Mouse (Mus musculus) lung, embryonic 14.5 days (tissue): ENCODE results near the gene Fank1. TPM values are rescaled to one million over a fixed set of nuclear protein-coding genes. Genes with fewer than 3 reads are reported as not detected.

Experiments
- ATAC-seq: fragments of 200-750 bp; cut with Nextera tagmentation; 2 replicates; pipeline ENCODE4 v1.8.0; 2017; ENCODE audit warnings: mild to moderate bottlenecking, moderate TSS enrichment, moderate library complexity; ENCODE audit not compliant: insufficient read depth
- DNase-seq: peaks from one replicate; pipeline ENCODE4 v3.0.0-alpha.2; 2015
- H3K27ac ChIP-seq: fragments of 300-500 bp; sonication (generic); 2 replicates; pipeline ENCODE4 v1.5.1; 2014; ENCODE audit warnings: low read depth, mild to moderate bottlenecking, moderate library complexity
- H3K27me3 ChIP-seq: fragments of 300-500 bp; sonication (generic); 2 replicates; pipeline ENCODE4 v1.6.1; 2014; ENCODE audit warnings: low read length, control low read depth; ENCODE audit not compliant: insufficient read depth
- H3K36me3 ChIP-seq: fragments of 300-500 bp; sonication (generic); 2 replicates; pipeline ENCODE4 v1.6.1; 2014; ENCODE audit warnings: control low read depth; ENCODE audit not compliant: insufficient read depth
- H3K4me1 ChIP-seq: fragments of 300-500 bp; sonication (generic); 2 replicates; pipeline ENCODE4 v1.6.1; 2014; ENCODE audit warnings: antibody characterized with exemption, control low read depth; ENCODE audit not compliant: insufficient read depth
- H3K4me2 ChIP-seq: fragments of 300-500 bp; sonication (generic); 2 replicates; pipeline ENCODE4 v1.6.1; 2014; ENCODE audit warnings: mild to moderate bottlenecking
- H3K4me3 ChIP-seq: fragments of 300-500 bp; sonication (generic); 2 replicates; pipeline ENCODE4 v1.5.1; 2014; ENCODE audit warnings: low read depth, low read length
- H3K9ac ChIP-seq: fragments of 300-500 bp; sonication (generic); 2 replicates; pipeline ENCODE4 v1.6.1; 2014
- H3K9me3 ChIP-seq: fragments of 300-500 bp; sonication (generic); 2 replicates; pipeline ENCODE4 v1.6.1; 2016; ENCODE audit warnings: low read depth, low read length, control low read depth
- CTCF ChIP-seq: IDR thresholded peaks from 2 replicates; pipeline ENCODE4 v1.5.1; 2016; ENCODE audit warnings: antibody characterized with exemption, low read depth
- WGBS: fragments of 180-500 bp; shearing (Covaris S2); extraction: QIAGEN DNeasy Blood & Tissue Kit; methylation state at CpG from one replicate; pipeline ENCODE4 v1.1.7; 2014; 5-methylcytosine and 5-hydroxymethylcytosine counted together
- polyA plus RNA-seq: library from polyadenylated mRNA; unstranded; fragments of >200 nt; fragmentation: Nextera tagmentation; extraction: Ambion mirVana; gene quantifications from 2 replicates; pipeline ENCODE4 v1.2.1, GENCODE M21; 2014

The Fank1 gene
- polyA plus RNA-seq, 1 experiment from 2014 or later = 0.29 TPM

DNA sequence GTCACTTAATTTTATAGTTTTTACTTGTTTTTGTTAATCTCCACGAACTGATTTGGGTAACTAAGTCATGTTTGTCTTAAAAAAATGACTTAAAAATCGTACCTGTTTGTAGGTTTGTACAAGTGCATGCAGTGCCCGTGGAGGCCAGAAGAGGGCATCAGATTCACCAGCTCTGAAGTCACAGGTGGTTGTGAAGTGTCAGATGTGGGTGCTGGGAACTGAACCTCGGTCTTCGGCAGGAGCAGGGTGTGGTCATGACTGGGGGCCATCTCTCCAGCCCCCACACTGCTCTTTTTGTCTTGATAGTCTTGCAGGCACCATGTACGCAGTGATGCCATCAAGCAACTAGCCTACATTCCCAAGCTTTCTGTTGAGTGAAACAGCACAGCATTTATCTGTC, 47.1 kb downstream of the Fank1 start:
- ATAC-seq (no peak), DNase-seq (no peak)
- H3K27ac ChIP-seq = no peak overlapping the region
- H3K9me3 ChIP-seq = peaks cover 6% of the 10 kb centered on the region; the same call in 1 of the 2 replicates
- no peaks in the 10 kb centered on the region for H3K4me1 ChIP-seq
- no peaks in the 10 kb centered on the region for H3K36me3 ChIP-seq
- no peaks in the 10 kb centered on the region for H3K27me3 ChIP-seq
- peak; percentile 37 for TF ChIP-seq CTCF
- no peak overlapping the region for H3K4me2 ChIP-seq
- no peak overlapping the region for H3K9ac ChIP-seq
- H3K4me3 ChIP-seq = no peak overlapping the region
- WGBS = 86% methylated on average over 6 of the region's 6 CpGs

DNA sequence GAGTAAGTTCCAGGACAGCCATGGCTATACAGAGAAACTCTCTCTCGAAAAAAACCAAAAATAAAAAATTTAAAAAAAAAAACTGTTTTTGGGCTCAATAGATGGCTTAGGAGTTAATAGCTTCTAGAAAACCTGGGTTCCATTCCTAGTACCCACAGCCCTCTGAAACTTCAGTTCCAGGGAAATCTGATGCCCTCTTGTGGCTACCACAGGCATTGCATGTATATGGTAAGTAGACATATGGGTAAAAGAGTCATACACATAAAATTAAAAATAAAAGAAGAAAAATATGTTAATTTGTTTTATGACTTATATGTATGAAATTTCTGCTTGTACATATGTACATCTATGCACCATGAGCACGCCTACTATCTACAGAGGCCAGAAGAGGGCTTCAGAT, 47.9 kb downstream of the Fank1 start:
- Histone ChIP-seq H3K27ac (no peak overlapping the region), H3K9ac (no peak overlapping the region), H3K36me3 (no peaks in the 10 kb centered on the region), H3K9me3 (peaks cover 6% of the 10 kb centered on the region; the same call in 1 of the 2 replicates), H3K4me2 (no peak overlapping the region), H3K27me3 (no peaks in the 10 kb centered on the region), H3K4me1 (no peaks in the 10 kb centered on the region), H3K4me3 (no peak overlapping the region)
- ATAC-seq = no peak
- DNase-seq = peak; percentile 20
- 89% methylated on average over 2 of the region's 2 CpGs for WGBS
- TF ChIP-seq CTCF = peak; percentile 49

DNA sequence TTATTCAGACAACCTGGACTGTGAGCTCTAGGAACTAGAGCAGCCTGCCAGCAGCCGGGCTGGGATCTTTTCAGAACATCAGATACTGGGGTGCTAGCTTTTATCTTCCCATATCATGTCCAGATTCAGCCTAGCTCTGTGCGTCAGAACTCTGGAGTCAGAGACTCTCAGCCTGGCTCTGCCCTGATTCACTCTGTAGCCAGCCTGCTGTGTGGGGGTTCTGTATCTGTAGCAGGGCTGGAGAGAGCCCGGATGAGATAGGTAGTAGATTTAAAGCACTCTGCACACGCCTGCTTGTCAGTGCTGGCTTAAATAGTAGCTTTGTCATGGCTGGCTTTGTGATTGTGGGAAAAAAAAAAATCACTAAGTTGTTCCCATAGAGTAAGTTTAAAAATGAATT, 51.9 kb downstream of the Fank1 start:
- DNase-seq = peak; percentile 16
- Histone ChIP-seq H3K36me3 (no peaks in the 10 kb centered on the region), H3K27me3 (no peaks in the 10 kb centered on the region), H3K4me1 (no peaks in the 10 kb centered on the region), H3K9ac (no peak overlapping the region), H3K27ac (no peak overlapping the region), H3K4me3 (no peak overlapping the region), H3K9me3 (peaks cover 6% of the 10 kb centered on the region; the same call in 1 of the 2 replicates), H3K4me2 (no peak overlapping the region)
- ATAC-seq = no peak
- TF ChIP-seq CTCF = no peak
- 41% methylated on average over 4 of the region's 4 CpGs for WGBS

DNA sequence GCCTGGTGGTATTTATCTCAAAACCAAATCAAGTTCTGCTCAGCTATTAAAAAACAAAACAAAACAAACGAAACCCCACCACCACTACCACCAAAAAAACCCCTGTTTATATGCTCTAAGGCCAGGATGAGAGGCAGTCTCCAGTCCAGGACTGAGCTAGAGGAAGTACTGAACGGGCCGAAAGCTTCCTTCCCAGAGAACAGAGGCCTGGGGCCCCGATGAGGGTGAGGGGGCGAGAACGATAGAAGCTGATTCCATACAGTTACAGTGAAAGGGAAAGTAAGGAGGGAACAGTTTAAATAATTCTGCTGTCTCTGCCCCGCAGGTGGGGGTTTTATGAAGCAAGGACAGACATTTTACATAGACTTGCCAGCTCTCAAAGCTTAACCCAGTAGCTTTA, 52.9 kb downstream of the Fank1 start:
- WGBS = 32% methylated on average over 7 of the region's 7 CpGs
- no peaks in the 10 kb centered on the region for H3K4me1 ChIP-seq
- no peak overlapping the region for H3K4me3 ChIP-seq
- peak; percentile 41 for DNase-seq
- no peak overlapping the region for H3K4me2 ChIP-seq
- no peak overlapping the region for H3K9ac ChIP-seq
- ATAC-seq = no peak
- no peaks in the 10 kb centered on the region for H3K36me3 ChIP-seq
- no peaks in the 10 kb centered on the region for H3K9me3 ChIP-seq
- TF ChIP-seq CTCF = no peak
- H3K27me3 ChIP-seq = no peaks in the 10 kb centered on the region
- no peak overlapping the region for H3K27ac ChIP-seq

DNA sequence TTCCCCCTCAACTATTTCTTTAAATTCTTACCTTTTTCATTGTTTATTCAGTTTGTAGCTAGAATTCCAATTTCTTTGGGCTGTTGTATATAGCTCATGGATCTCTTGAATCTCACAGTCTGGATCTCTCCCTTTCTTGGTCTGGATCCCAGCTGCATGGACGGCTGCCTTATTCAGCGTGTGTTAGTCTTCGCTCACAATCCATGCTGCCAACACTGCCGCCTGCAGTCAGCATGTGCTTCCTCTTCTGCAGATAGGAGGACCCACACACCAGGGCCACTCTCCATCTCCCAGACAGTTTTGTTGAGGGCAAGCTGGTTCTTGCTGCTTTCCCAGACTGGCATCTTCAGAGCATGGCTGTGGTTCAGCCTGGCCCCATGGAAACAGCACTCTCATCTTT, 62.9 kb downstream of the Fank1 start:
- DNase-seq (peak; percentile 34), ATAC-seq (no peak; the same call in 1 of the 2 replicates)
- Histone ChIP-seq H3K4me1 (0 out of 2 replicates have a peak, but pooled peaks cover 2% of the 10 kb centered on the region), H3K9me3 (no peaks in the 10 kb centered on the region), H3K36me3 (no peaks in the 10 kb centered on the region), H3K9ac (no peak overlapping the region), H3K4me2 (no peak overlapping the region), H3K27ac (no peak overlapping the region), H3K4me3 (no peak overlapping the region), H3K27me3 (no peaks in the 10 kb centered on the region)
- peak; percentile 27 for TF ChIP-seq CTCF
- 63% methylated on average over 4 of the region's 4 CpGs for WGBS

DNA sequence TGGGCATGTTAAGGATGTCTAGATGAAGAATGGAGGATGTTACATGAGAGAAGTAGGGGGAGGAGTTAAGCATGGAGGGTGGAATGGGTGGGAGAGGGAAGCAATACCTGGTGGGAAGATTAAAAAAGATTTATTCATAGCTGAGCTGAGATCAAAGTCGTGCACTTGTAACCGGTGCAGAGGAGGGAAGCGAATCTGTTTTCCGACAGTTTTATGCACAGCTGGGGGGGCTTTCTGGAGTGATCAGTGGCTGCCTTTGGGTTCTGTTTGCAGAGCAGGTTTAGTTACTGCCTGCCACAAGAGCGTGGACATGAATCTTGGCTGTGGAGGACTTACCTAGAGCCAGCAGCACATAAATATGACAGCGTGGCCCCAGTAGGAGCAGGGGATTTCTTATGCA, 65.4 kb downstream of the Fank1 start:
- DNase-seq = no peak
- H3K9me3 ChIP-seq = no peaks in the 10 kb centered on the region
- 39% methylated on average over 6 of the region's 6 CpGs for WGBS
- H3K4me3 ChIP-seq = no peak overlapping the region
- H3K36me3 ChIP-seq = no peaks in the 10 kb centered on the region
- H3K9ac ChIP-seq = no peak overlapping the region
- no peak for TF ChIP-seq CTCF
- H3K4me1 ChIP-seq = 0 out of 2 replicates have a peak, but pooled peaks cover 2% of the 10 kb centered on the region
- ATAC-seq = no peak
- no peak overlapping the region for H3K4me2 ChIP-seq
- no peaks in the 10 kb centered on the region for H3K27me3 ChIP-seq
- no peak overlapping the region for H3K27ac ChIP-seq

DNA sequence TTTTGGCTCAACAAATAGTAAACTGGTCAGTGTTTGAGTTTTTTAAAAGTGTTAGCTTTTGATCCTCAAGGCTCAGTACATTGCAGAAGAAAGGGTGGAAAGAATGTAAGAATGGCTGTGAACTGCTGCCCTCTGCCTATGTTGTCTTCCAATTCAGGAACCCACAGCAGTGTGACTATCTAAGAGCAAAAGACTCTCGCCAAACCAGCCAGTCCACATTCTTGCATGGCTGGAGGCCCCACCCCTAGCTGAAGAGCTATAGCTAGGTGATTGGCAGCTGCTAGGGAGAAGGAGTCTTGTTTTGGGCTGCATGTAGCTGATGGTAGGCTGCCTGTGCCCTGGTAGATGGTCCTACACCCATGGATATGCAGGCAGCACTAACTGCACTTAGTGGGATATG, 70.5 kb downstream of the Fank1 start:
- H3K9me3 ChIP-seq = no peaks in the 10 kb centered on the region
- WGBS = 31% methylated on average over 1 of the region's 1 CpGs
- peak; percentile 84 for ATAC-seq

DNA sequence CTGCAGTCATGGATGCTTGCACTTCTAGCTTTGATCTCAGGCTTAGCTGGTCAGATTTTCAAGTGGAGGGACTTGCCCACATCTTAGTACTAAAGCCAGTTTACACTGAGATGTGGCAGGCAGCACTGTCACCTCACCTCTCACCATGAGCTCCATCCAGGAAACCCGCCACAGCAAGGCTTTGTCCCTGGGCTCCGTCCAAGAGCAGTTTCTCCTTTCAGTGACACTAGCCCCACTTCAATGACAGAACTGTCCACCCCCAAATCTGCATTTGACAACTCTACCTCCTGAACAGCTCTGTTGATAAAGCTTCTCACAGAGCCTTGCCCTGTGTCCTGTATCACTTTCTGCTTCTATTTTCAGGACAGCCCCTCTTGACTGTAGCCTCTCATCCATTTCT, 71.5 kb downstream of the Fank1 start:
- Histone ChIP-seq H3K36me3 (no peaks in the 10 kb centered on the region), H3K4me2 (no peak overlapping the region), H3K4me3 (no peak overlapping the region), H3K9ac (no peak overlapping the region), H3K4me1 (peaks cover 12% of the 10 kb centered on the region; the same call in 1 of the 2 replicates), H3K27ac (peak overlapping the region; percentile 21; the same call in 1 of the 2 replicates), H3K9me3 (no peaks in the 10 kb centered on the region), H3K27me3 (no peaks in the 10 kb centered on the region)
- WGBS = 21% methylated on average over 2 of the region's 2 CpGs
- DNase-seq = peak; percentile 66
- no peak for TF ChIP-seq CTCF
- ATAC-seq = peak; percentile 46; the same call in 1 of the 2 replicates

More for the DNA sequence above, 70.5 kb downstream of the Fank1 start:
- H3K4me2 ChIP-seq = no peak overlapping the region
- no peak overlapping the region for H3K9ac ChIP-seq
- H3K27me3 ChIP-seq = no peaks in the 10 kb centered on the region
- DNase-seq = peak; percentile 79
- no peaks in the 10 kb centered on the region for H3K36me3 ChIP-seq
- H3K4me1 ChIP-seq = peaks cover 13% of the 10 kb centered on the region; the same call in 1 of the 2 replicates
- TF ChIP-seq CTCF = no peak
- H3K27ac ChIP-seq = peak overlapping the region; percentile 8; the same call in 1 of the 2 replicates
- no peak overlapping the region for H3K4me3 ChIP-seq
